Mouse (Mus musculus) right cerebral cortex, postnatal 25 days (tissue): ENCODE data around the gene Shroom3.

Experiments
- DNase-seq: peaks from one replicate; pipeline ENCODE4 v3.0.0; 2022

Shroom3 gene

DNA sequence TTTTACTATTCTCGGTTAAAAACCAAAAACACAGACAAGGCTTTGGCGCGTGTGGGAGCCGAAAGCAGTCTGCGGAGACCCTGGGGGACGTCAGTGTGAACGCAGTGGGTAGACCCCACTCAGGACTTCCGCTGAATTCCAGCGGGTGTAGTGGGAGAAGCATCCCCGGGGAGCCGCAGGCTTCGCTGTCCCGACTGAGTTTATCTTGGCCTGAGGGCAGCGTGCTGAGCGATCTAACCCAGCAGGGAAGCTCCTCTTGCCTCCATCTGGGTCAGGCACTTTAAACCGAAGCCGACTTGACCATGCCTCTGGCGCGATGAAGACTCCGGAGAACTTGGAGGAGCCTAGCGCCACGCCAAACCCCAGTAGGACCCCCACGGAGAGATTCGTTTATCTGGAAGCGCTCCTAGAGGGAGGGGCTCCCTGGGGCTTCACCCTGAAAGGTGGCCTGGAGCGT lies at the start of gene Shroom3:
Gene Shroom3, plus strand, starts transcription at position 85 of the 457 bp plus-strand sequence.
- no peak for DNase-seq

DNA sequence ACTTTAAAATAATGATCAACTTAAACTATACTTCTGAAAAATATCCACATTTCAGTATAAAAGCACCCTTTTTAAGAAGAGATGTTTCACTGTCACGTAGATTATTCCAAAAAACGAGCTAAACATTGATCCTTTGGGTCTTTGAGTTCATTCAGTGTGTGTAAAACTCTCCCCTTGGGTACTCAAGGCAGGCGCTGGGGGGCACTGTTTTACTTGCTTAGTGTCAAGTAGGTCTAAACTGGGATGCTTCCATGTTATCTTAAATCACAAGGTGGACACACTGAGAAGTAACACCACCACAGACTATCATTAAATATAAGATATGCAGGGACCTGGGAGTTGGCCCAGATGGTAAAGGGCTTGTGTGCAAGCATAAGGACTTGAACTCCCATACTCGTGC lies 49.7 kb upstream of the Shroom3 start:
- no peak for DNase-seq

DNA sequence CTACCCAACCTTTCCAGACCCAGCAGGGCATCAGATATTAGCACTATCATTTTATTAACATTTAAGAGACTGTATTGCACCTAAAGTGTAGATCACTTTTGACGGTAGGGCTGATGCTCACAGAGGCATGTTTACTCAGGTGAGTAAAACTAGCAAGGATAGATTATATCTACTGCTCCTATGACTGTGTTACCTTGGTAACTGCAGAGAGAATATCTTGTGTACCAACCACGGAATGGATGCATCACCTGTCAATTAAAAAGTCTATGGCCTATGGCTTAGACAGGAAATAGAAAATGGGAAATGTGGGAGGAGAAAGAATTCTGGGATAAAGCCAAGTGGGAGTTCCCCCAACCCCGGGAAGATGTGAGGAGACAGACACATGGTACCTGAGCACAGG lies 48.3 kb upstream of the Shroom3 start:
- DNase-seq = no peak

DNA sequence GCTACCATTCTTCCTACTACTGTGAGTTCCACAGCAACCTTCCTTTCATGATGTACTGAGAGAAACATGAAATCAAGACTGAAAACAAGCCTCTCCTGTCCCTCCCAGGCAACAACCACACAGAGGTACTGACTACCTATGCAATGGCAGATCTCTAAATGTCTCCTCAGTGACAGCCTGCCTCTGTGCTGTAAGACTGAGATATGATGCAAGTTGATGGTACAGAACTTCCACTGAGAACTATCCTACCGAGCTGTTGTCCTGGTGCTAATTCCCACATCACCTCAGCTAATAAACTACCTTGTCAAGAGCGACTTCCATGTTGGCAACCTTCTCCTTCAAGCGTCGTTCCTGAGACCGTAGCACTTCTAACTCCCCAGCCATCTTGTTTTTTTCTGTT lies 47.3 kb upstream of the Shroom3 start:
- DNase-seq = no peak

DNA sequence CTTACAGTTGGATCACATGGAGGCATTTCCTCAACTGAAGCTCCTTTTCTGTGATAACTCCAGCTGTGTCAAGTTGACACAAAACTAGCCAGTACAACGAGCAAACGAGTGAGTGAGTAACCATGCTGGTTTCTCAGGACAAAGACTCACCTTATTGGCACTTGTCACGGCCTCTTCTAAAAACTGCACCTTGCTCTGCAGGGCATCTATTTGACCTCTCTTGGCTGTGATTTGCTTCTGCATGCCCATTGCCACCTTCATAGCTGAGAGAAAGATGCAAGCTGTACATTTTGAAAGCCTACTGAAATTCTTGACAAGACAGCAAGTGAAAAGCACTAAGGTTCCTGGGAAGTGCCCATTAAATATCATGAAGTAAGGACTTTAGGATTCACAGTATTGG lies 42.4 kb upstream of the Shroom3 start:
- no peak for DNase-seq

DNA sequence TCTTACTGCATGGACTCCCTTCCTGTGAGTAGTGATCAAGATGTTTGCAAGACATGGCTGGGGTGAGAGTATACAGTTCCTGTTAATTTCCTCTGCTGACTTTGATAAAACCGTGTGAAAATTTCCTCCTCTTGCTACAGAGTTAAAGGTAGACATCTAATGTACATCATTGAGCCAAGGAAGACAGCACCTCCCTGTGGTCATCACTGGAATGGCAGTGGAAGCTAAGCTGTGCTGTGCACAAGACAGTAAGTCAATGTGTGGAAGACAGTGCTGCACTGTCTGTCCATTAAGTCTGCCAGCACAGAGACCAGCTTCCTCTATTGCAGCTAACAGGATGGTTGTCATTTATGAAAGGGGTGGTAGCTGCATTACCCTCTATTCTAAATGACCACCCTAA lies 27.0 kb upstream of the Shroom3 start:
- DNase-seq = peak; percentile 47

GRCm38 (mm10) chr5:92664321-92664720 lies 18.9 kb upstream of the Shroom3 start:
- no peak for DNase-seq

DNA sequence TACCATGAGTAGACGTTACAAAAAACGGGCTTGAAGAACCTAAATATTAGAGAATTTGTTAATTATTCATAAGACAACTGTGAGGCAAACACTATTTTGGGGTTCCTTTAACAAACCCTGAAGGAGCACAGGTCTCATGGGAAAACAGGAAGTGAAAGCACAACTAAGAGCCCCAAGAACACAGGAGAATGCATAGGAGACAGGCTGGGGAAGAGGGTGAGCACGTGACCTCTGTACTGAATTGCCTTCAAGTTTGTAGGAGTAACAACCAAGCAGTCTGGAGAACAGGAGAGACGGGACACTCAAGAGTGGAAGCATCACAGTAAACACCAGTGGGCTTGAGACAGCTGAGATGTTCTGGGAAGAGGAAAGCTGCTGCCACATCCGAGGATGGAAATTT lies 16.4 kb upstream of the Shroom3 start:
- no peak for DNase-seq

DNA sequence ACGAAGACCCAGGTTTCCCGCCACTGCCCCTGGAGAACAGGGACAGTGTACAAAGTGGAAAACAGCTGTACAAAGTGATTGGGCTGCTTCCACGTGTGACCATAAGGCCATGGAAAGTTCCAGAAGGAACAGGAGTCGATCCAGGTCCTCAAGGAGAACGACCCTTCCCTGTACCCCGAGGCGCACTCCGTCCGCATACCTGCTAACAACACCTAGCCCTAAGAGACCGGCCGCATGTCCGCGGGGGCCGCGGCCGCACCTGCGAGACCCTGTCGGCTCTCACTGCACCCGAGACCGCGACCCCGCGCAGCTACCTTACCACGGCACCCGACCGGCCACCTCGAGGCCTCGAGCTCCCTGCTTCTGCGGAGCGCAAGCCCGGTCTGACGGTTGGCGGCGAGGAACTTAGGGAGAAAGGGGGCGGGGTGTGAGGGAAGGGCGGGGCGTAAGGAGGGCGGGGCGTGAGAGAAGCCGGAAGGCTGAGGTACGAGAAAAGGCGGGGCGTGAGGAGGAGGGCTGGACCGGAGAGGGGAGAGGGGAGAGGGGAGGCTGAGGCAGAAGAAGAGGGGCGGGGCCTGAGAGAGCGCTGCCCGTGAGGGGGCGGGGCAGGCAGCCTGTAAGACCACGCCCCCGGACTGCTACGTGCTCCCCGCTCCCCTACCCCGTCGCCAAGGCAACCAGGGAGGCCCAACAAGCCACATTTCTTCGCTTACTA lies 8.2 kb upstream of the Shroom3 start, which contains the start of gene Ccdc158:
Gene Ccdc158, minus strand, starts transcription at position 413 of the 715 bp plus-strand sequence.
- peak; percentile 51 for DNase-seq

DNA sequence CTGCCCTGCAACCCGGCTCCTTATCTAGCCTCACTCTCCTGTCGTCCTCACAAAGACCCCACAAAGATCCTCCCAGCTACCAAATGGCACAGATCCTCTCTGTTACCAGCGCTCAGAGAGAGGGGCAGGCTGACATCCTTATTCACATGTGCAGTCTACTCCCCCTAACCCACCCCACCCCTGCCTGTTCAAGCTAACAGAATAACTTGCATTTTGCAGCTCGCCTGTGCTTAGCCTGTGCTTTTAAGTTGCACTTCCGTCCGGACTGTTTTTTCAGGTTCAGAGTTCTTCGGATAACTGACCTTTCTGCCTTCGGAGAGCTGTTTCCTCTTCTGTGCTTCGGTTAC lies 7.7 kb upstream of the Shroom3 start:
- no peak for DNase-seq

DNA sequence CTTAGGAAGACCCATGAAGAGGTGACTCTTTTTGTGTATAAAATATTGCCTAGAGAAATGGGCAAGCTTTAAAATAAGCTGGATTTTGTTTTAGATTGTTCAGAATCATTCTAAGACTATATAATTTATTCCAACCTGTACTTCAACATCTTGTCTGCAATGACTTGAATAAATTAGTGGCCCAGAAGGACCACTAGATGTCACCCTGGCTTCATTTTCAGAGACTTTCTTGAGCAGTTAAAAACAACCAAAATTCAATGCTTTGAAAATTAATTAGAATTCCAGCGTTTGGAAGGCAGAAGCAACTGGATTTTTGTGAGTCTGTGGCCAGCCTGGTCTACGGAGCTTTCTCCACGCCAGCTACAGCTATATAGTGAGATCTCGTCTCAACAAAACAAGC lies 3.8 kb upstream of the Shroom3 start:
- peak; percentile 20 for DNase-seq

DNA sequence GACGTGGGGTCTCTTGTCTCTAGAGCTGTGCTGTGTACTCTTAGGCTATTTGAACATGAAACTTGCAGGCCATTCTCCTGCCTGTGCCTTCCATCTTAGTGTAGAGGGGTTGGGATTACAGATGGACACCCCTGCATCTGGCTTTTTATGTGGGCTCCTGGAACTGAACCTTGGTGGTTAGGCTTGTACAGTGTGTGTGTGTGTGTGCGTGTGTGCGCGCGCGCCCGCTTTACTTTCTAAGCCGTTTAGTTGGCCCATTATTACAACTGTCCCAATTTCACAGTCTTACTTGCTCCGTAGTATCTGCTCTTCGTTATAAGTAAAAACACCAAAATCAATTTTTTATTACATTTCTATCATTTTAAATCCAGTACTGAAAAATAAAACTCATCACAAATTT lies 1.4 kb upstream of the Shroom3 start:
- DNase-seq = no peak

DNA sequence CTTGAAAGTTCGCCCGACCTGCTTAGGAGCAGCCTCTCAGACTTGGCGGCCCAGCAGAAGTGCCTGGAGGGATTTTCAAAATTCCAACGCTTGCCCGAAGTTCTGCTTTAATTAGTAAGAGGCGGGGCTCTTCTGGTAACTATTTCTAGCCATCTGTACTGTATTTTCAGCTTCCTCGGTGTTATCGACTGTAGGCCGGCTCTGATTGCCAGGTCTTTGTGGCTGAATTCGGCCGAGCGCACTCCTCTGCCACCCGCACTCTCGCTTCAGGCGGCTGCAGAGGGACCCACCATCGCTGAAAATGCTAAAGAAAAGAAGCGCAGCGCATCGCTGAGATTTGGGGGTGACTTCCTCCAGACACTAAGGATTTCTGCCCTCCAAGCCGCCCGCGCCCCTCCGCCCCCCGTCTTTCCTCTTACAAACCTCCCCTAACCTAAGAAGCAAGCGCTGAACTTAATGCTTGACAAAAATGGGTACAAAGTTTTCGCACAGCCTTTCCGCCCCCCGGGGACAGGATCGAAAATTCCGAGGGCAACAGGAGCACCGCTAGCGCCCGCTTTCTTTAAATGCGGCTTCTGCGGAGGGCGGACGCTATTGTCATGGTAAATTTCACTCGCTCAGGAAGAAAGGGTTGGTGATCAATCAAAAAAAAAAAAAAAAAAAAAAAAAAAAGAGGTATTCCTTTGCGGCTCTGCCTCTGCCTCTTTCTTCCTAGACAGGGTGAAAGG lies 450 bp upstream of the Shroom3 start:
- DNase-seq = no peak

- DNase-seq = no peak
Observed at GRCm38 (mm10) chr5:92683871-92684475, 738 bp downstream of the Shroom3 start.

DNA sequence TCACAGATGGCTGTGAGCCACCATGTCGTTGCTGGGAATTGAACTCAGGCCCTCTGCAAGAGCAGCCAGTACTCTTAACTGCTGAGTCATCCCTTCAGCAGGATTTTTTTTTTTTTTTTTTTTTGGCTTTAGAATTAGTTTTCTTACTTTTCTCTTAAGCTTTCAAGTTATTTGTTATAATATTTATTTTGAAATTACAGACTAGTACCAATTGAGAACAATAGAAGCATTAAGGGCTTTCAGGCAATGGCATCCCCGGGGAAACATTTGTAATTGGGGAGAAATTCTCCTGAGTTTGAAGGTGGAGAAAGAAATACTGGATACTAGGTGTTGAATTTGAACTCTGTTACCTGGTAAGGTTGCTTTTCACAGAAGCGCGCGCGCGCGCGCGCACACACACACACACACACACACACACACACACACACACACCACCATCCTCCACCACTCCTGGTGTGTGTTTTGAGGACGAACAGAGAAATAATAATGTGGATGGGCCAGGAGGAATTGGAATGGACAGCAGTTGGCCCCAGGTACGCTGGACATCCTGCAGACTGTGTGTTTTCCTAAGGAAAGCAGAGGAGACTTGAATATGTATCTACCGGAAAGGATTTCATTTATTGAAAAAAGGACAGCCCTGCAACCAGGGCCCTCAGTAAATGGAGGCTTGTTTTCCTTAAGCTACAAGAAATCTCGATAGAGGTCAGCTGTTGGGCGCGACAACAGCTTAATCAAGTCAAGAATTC lies 1.7 kb downstream of the Shroom3 start:
- DNase-seq = no peak

- no peak for DNase-seq
Observed at GRCm38 (mm10) chr5:92688124-92688523, 4.9 kb downstream of the Shroom3 start.

- peak; percentile 14 for DNase-seq
Observed at GRCm38 (mm10) chr5:92688569-92688968, 5.3 kb downstream of the Shroom3 start.

GRCm38 (mm10) chr5:92692206-92693007 lies 9.2 kb downstream of the Shroom3 start:
- DNase-seq = no peak

GRCm38 (mm10) chr5:92693744-92694143 lies 10.5 kb downstream of the Shroom3 start:
- no peak for DNase-seq

DNA sequence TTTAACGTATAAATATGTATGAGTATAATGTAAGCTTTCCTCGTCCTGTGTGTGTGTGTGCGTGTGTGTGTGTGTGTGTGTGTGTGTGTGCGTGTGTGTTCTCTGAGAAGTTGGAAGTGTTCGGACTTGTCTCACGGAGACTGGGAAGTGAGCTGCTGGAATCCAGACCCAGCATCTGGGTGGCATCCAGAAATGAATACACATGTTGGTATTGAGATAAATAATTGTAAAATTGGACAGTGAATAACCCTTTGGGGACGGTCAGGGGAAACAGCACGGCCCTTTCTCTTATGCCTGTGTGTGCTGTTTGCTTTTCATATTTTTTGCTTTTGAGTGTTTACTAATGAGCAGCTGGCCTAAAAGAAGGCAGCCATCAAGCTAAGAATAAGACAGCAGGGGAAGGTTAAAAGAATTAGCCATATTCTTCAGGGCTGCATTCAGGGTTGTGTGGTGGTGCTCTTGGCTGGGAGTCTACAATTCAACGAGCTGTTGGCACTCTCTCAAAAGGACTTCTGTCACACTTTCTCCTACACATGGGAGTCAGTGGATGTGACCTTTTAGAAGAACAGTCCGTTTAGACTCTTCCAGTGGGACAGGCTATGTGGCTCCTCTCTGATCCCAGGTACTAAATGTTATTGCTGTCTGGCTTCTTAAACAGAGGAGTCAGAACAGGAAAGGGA lies 11.2 kb downstream of the Shroom3 start:
- DNase-seq = no peak

GRCm38 (mm10) chr5:92698131-92698836 lies 15.0 kb downstream of the Shroom3 start:
- DNase-seq = peak; percentile 11
